Mouse (Mus musculus) lung, embryonic 16.5 days (tissue): Measurements from ENCODE around the gene Ankrd7. TPM values are rescaled to one million over a fixed set of nuclear protein-coding genes. Genes with fewer than 3 reads are reported as not detected.

Source experiments
- polyA plus RNA-seq: library from polyadenylated mRNA; unstranded; fragments of >200 nt; fragmentation: Nextera tagmentation; extraction: Ambion mirVana; gene quantifications from 2 replicates; pipeline ENCODE4 v1.2.1, GENCODE M21; 2015

Ankrd7 gene
- polyA plus RNA-seq, 1 experiment from 2014 or later: 0.38 TPM

Other genes starting within 250 kb of the Ankrd7 start
- 188 and 201 TPM in 2 replicates for gene Lsm8, start 17.7 kb upstream of the Ankrd7 start, polyA plus RNA-seq